Comparison of ENCODE assay signal across 19 mouse cellular contexts in genomic region chr9:92473178-92473577, GRCm38 (mm10).
"Had no signal": no experiment of that assay in that cellular context is flagged by ENCODE, and none has a peak within 500 bp of the region (broad histone marks: within the 10 kb centered on the region; RNA-seq: fewer than 3 reads in every experiment).

No protein-coding gene starts in this region.

- H3K36me3 ChIP-seq: liver, embryonic 13.5 days; liver, embryonic 15.5 days; midbrain, embryonic 10.5 days; midbrain, embryonic 12.5 days; neural tube, embryonic 13.5 days; neural tube, embryonic 15.5 days had no signal

- H3K4me2 ChIP-seq: liver, embryonic 13.5 days; liver, embryonic 15.5 days; lung, embryonic 14.5 days; midbrain, embryonic 12.5 days; neural tube, embryonic 13.5 days; neural tube, embryonic 15.5 days had no signal

- H3K4me3 ChIP-seq: liver, embryonic 13.5 days; liver, embryonic 15.5 days; midbrain, embryonic 10.5 days; midbrain, embryonic 12.5 days; myocyte; neural tube, embryonic 13.5 days; neural tube, embryonic 15.5 days had no signal

- ATAC-seq: liver, postnatal 0 days; midbrain, embryonic 16.5 days had no signal

- H3K27me3 ChIP-seq: liver, embryonic 13.5 days; liver, embryonic 15.5 days; midbrain, embryonic 12.5 days; neural tube, embryonic 13.5 days; neural tube, embryonic 15.5 days had no signal

- H3K9ac ChIP-seq: liver, embryonic 13.5 days; liver, embryonic 15.5 days; liver, postnatal 0 days; lung, embryonic 14.5 days; midbrain, embryonic 12.5 days; neural tube, embryonic 13.5 days; neural tube, embryonic 15.5 days had no signal

- DNase-seq: liver, embryonic 13.5 days; liver, postnatal 0 days; lung, embryonic 14.5 days; lung, postnatal 10 days; lung, postnatal 4 days; midbrain, embryonic 14.5 days; retina, postnatal 1 day; right cerebral cortex, adult 18-20 months; right cerebral cortex, postnatal 25 days; thymus, adult 18-20 months; thymus, postnatal 14 days; thymus, postnatal 36 days had no signal

- H3K9me3 ChIP-seq: liver, embryonic 13.5 days; liver, embryonic 15.5 days; midbrain, embryonic 10.5 days; midbrain, embryonic 12.5 days; neural tube, embryonic 13.5 days; neural tube, embryonic 15.5 days had no signal

- H3K4me1 ChIP-seq: liver, embryonic 13.5 days; liver, embryonic 15.5 days; midbrain, embryonic 12.5 days; neural tube, embryonic 13.5 days; neural tube, embryonic 15.5 days had no signal

- H3K27ac ChIP-seq: liver, embryonic 13.5 days; liver, embryonic 15.5 days; midbrain, embryonic 10.5 days; midbrain, embryonic 12.5 days; neural tube, embryonic 13.5 days; neural tube, embryonic 15.5 days had no signal
